Mouse (Mus musculus): ENCODE measurements around the gene Cdk14.

DNA sequence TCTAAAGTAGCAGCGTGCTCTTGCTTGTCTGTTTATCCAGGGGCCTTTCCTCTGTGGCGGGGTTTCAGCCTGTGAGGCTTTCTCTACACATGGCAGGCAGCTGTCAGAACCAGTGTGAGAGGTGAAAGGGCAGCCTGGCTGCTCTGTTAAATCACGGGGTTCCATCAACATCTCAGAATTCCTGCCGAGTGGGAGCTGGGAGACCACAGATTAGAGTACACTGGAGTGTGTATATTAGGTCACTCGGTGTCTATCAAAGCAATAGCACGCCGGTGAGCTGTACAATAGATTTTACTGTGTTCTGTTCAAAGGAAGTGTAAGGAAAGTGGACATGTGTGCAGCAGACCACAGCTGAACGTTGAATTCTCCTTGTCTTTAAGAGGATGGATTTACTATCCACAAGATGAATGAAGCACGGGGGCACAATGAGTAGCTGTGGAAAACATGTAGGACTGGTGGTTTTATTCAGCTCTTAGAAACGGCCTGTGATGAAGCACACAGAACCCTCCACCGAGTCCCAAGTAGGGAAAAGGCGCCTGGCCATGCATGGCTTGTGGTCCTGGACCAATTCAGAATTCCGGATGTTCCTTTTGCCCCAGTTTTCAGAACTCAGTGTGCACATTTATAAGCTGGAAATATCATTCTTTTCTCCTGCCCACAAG lies 585.2 kb downstream of the Cdk14 start:
- TF ChIP-seq POLR2A (IDR thresholded peaks at IDR 0.05; ENCODE audit: borderline replicate concordance, insufficient read depth, low read length) (no peak), CTCF (IDR thresholded peaks at IDR 0.05; ENCODE audit: borderline replicate concordance, insufficient read depth, low read depth, low read length) (no peak)

Measured in cerebellum, adult 2 months (tissue).